Mouse (Mus musculus): ENCODE measurements around the gene Dennd1a. TPM values are rescaled to one million over a fixed set of nuclear protein-coding genes. Genes with fewer than 3 reads are reported as not detected.

Dennd1a gene
- polyA plus RNA-seq, 1 experiment from 2014 or later: 9.6 TPM

GRCm38 (mm10) chr2:38183881-38184280, 103.3 kb downstream of the Dennd1a start:
- WGBS: 81% methylated on average over 1 of the region's 1 CpGs
- no peaks in the 10 kb centered on the region for H3K36me3 ChIP-seq (ENCODE audit: control insufficient read depth, insufficient read depth, low read length)
- H3K4me3 ChIP-seq (ENCODE audit: low read length): no peak overlapping the region
- no peak for ATAC-seq
- H3K27ac ChIP-seq (ENCODE audit: low read length): no peak overlapping the region
- no peak overlapping the region for H3K9ac ChIP-seq (ENCODE audit: low read depth, low read length)
- no peaks in the 10 kb centered on the region for H3K27me3 ChIP-seq (replicated peaks; ENCODE audit: control insufficient read depth, insufficient read depth, low read length)
- H3K4me1 ChIP-seq (ENCODE audit: control insufficient read depth, insufficient read depth, low read length): no peaks in the 10 kb centered on the region
- no peak overlapping the region for H3K4me2 ChIP-seq (ENCODE audit: low read depth, low read length)
- no peaks in the 10 kb centered on the region for H3K9me3 ChIP-seq (ENCODE audit: control insufficient read depth, low read length)

GRCm38 (mm10) chr2:38182283-38182682, 104.9 kb downstream of the Dennd1a start:
- H3K27me3 ChIP-seq (replicated peaks; ENCODE audit: control insufficient read depth, insufficient read depth, low read length): no peaks in the 10 kb centered on the region
- H3K36me3 ChIP-seq (ENCODE audit: control insufficient read depth, insufficient read depth, low read length): no peaks in the 10 kb centered on the region
- no peaks in the 10 kb centered on the region for H3K4me1 ChIP-seq (ENCODE audit: control insufficient read depth, insufficient read depth, low read length)
- 88% methylated on average over 1 of the region's 1 CpGs for WGBS
- no peak for ATAC-seq
- H3K4me3 ChIP-seq (ENCODE audit: low read length): no peak overlapping the region
- H3K9ac ChIP-seq (ENCODE audit: low read depth, low read length): no peak overlapping the region
- H3K27ac ChIP-seq (ENCODE audit: low read length): no peak overlapping the region
- H3K4me2 ChIP-seq (ENCODE audit: low read depth, low read length): no peak overlapping the region
- H3K9me3 ChIP-seq (ENCODE audit: control insufficient read depth, low read length): no peaks in the 10 kb centered on the region

GRCm38 (mm10) chr2:38177583-38177978, 109.6 kb downstream of the Dennd1a start:
- no peak overlapping the region for H3K4me2 ChIP-seq (ENCODE audit: low read depth, low read length)
- H3K27me3 ChIP-seq (replicated peaks; ENCODE audit: control insufficient read depth, insufficient read depth, low read length): no peaks in the 10 kb centered on the region
- no peak overlapping the region for H3K4me3 ChIP-seq (ENCODE audit: low read length)
- H3K9me3 ChIP-seq (ENCODE audit: control insufficient read depth, low read length): no peaks in the 10 kb centered on the region
- no peak overlapping the region for H3K9ac ChIP-seq (ENCODE audit: low read depth, low read length)
- no peak overlapping the region for H3K27ac ChIP-seq (ENCODE audit: low read length)
- H3K4me1 ChIP-seq (ENCODE audit: control insufficient read depth, insufficient read depth, low read length): no peaks in the 10 kb centered on the region
- no peaks in the 10 kb centered on the region for H3K36me3 ChIP-seq (ENCODE audit: control insufficient read depth, insufficient read depth, low read length)
- no peak for ATAC-seq

GRCm38 (mm10) chr2:38176870-38177582, 110.2 kb downstream of the Dennd1a start:
- Histone ChIP-seq H3K4me2 (ENCODE audit: low read depth, low read length) (no peak overlapping the region), H3K36me3 (ENCODE audit: control insufficient read depth, insufficient read depth, low read length) (no peaks in the 10 kb centered on the region), H3K9me3 (ENCODE audit: control insufficient read depth, low read length) (no peaks in the 10 kb centered on the region), H3K9ac (ENCODE audit: low read depth, low read length) (no peak overlapping the region), H3K27ac (ENCODE audit: low read length) (no peak overlapping the region), H3K4me3 (ENCODE audit: low read length) (no peak overlapping the region), H3K4me1 (ENCODE audit: control insufficient read depth, insufficient read depth, low read length) (no peaks in the 10 kb centered on the region), H3K27me3 (replicated peaks; ENCODE audit: control insufficient read depth, insufficient read depth, low read length) (no peaks in the 10 kb centered on the region)
- WGBS: 66% methylated on average over 4 of the region's 4 CpGs
- ATAC-seq: no peak

- Histone ChIP-seq H3K4me1 (ENCODE audit: control insufficient read depth, insufficient read depth, low read length) (no peaks in the 10 kb centered on the region), H3K36me3 (ENCODE audit: control insufficient read depth, insufficient read depth, low read length) (no peaks in the 10 kb centered on the region), H3K27me3 (replicated peaks; ENCODE audit: control insufficient read depth, insufficient read depth, low read length) (no peaks in the 10 kb centered on the region), H3K4me3 (ENCODE audit: low read length) (no peak overlapping the region), H3K27ac (ENCODE audit: low read length) (no peak overlapping the region), H3K4me2 (ENCODE audit: low read depth, low read length) (no peak overlapping the region), H3K9ac (ENCODE audit: low read depth, low read length) (no peak overlapping the region), H3K9me3 (ENCODE audit: control insufficient read depth, low read length) (no peaks in the 10 kb centered on the region)
- ATAC-seq: no peak
These were observed 111.9 kb downstream of the Dennd1a start for GRCm38 (mm10) chr2:38175276-38175675.

GRCm38 (mm10) chr2:38168606-38169005, 118.6 kb downstream of the Dennd1a start:
- 58% methylated on average over 3 of the region's 3 CpGs for WGBS
- ATAC-seq: 0 out of 2 replicates have a peak, but pooled peaks have one; percentile 38

GRCm38 (mm10) chr2:38165966-38166365, 121.2 kb downstream of the Dennd1a start:
- Histone ChIP-seq H3K36me3 (ENCODE audit: control insufficient read depth, insufficient read depth, low read length) (no peaks in the 10 kb centered on the region), H3K4me2 (ENCODE audit: low read depth, low read length) (no peak overlapping the region), H3K9ac (ENCODE audit: low read depth, low read length) (no peak overlapping the region), H3K4me3 (ENCODE audit: low read length) (no peak overlapping the region), H3K27ac (ENCODE audit: low read length) (no peak overlapping the region), H3K4me1 (ENCODE audit: control insufficient read depth, insufficient read depth, low read length) (no peaks in the 10 kb centered on the region), H3K27me3 (replicated peaks; ENCODE audit: control insufficient read depth, insufficient read depth, low read length) (no peaks in the 10 kb centered on the region), H3K9me3 (ENCODE audit: control insufficient read depth, low read length) (no peaks in the 10 kb centered on the region)
- no peak for ATAC-seq
- WGBS: 76% methylated on average over 5 of the region's 5 CpGs

More at GRCm38 (mm10) chr2:38168606-38169005, 118.6 kb downstream of the Dennd1a start:
- H3K27ac ChIP-seq (ENCODE audit: low read length): no peak overlapping the region
- no peak overlapping the region for H3K9ac ChIP-seq (ENCODE audit: low read depth, low read length)
- no peaks in the 10 kb centered on the region for H3K27me3 ChIP-seq (replicated peaks; ENCODE audit: control insufficient read depth, insufficient read depth, low read length)
- no peak overlapping the region for H3K4me3 ChIP-seq (ENCODE audit: low read length)
- H3K9me3 ChIP-seq (ENCODE audit: control insufficient read depth, low read length): no peaks in the 10 kb centered on the region
- H3K4me1 ChIP-seq (ENCODE audit: control insufficient read depth, insufficient read depth, low read length): no peaks in the 10 kb centered on the region
- no peak overlapping the region for H3K4me2 ChIP-seq (ENCODE audit: low read depth, low read length)
- H3K36me3 ChIP-seq (ENCODE audit: control insufficient read depth, insufficient read depth, low read length): no peaks in the 10 kb centered on the region

- H3K27ac ChIP-seq (ENCODE audit: low read length): no peak overlapping the region
- H3K9ac ChIP-seq (ENCODE audit: low read depth, low read length): no peak overlapping the region
- no peak overlapping the region for H3K4me3 ChIP-seq (ENCODE audit: low read length)
- no peaks in the 10 kb centered on the region for H3K4me1 ChIP-seq (ENCODE audit: control insufficient read depth, insufficient read depth, low read length)
- no peak for ATAC-seq
- no peak overlapping the region for H3K4me2 ChIP-seq (ENCODE audit: low read depth, low read length)
- H3K9me3 ChIP-seq (ENCODE audit: control insufficient read depth, low read length): no peaks in the 10 kb centered on the region
- H3K36me3 ChIP-seq (ENCODE audit: control insufficient read depth, insufficient read depth, low read length): no peaks in the 10 kb centered on the region
- no peaks in the 10 kb centered on the region for H3K27me3 ChIP-seq (replicated peaks; ENCODE audit: control insufficient read depth, insufficient read depth, low read length)
- WGBS: 69% methylated on average over 5 of the region's 5 CpGs
These were observed 122.7 kb downstream of the Dennd1a start for GRCm38 (mm10) chr2:38164326-38165035.

- no peaks in the 10 kb centered on the region for H3K9me3 ChIP-seq (ENCODE audit: control insufficient read depth, low read length)
- 80% methylated on average over 3 of the region's 3 CpGs for WGBS
- H3K4me2 ChIP-seq (ENCODE audit: low read depth, low read length): no peak overlapping the region
- no peaks in the 10 kb centered on the region for H3K4me1 ChIP-seq (ENCODE audit: control insufficient read depth, insufficient read depth, low read length)
- no peaks in the 10 kb centered on the region for H3K36me3 ChIP-seq (ENCODE audit: control insufficient read depth, insufficient read depth, low read length)
- no peak for ATAC-seq
- H3K9ac ChIP-seq (ENCODE audit: low read depth, low read length): no peak overlapping the region
- H3K27me3 ChIP-seq (replicated peaks; ENCODE audit: control insufficient read depth, insufficient read depth, low read length): no peaks in the 10 kb centered on the region
- H3K27ac ChIP-seq (ENCODE audit: low read length): no peak overlapping the region
- H3K4me3 ChIP-seq (ENCODE audit: low read length): no peak overlapping the region
These were observed 124.7 kb downstream of the Dennd1a start for GRCm38 (mm10) chr2:38162486-38162885.

Measured in intestine, embryonic 16.5 days (tissue).